Mouse (Mus musculus): Measurements from ENCODE around the gene Katnal1. TPM values are rescaled to one million over a fixed set of nuclear protein-coding genes. Genes with fewer than 3 reads are reported as not detected.
A peak's percentile ranks its signal among the peaks of the same experiment; 100 is the strongest.

The Katnal1 gene
- polyA plus RNA-seq, 1 experiment from 2014 or later: 39.7 TPM

GRCm38 (mm10) chr5:148918049-148918448 is 11.1 kb downstream of the Katnal1 start:
- H3K9me3 ChIP-seq: 0 out of 2 replicates have a peak, but pooled peaks cover 6% of the 10 kb centered on the region
- H3K4me2 ChIP-seq (replicated peaks): no peak overlapping the region
- H3K4me3 ChIP-seq: no peak overlapping the region
- H3K36me3 ChIP-seq: peaks cover 57% of the 10 kb centered on the region
- ATAC-seq (ENCODE audit: low FRiP score, low read depth): no peak
- H3K4me1 ChIP-seq: peaks cover 2% of the 10 kb centered on the region; the same call in 1 of the 2 replicates
- WGBS: 76% methylated on average over 5 of the region's 5 CpGs
- H3K27ac ChIP-seq (replicated peaks): no peak overlapping the region
- no peak overlapping the region for H3K9ac ChIP-seq (replicated peaks)
- H3K27me3 ChIP-seq: no peaks in the 10 kb centered on the region

DNA sequence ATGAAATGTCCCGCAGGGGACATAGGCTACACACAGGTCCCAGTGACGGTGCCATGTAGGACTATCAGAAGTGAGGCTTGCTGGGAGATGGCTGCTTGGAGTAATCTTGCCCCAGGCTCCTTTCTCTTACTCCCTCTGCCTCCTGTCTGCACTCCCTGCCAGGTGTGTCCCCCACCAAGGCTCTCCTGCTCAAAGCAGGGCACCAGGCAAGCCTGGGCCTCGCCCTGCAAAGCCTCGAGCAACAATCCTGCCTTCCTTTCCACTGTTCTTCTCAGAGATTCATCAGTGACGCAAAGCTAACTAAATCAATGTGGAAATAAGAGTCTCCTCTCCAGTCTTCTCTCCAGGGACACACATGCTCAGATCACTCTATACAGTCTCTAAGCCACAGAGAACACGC is 12.3 kb downstream of the Katnal1 start:
- Histone ChIP-seq H3K27me3 (no peaks in the 10 kb centered on the region), H3K4me3 (no peak overlapping the region), H3K27ac (replicated peaks) (no peak overlapping the region), H3K4me2 (replicated peaks) (no peak overlapping the region), H3K9me3 (0 out of 2 replicates have a peak, but pooled peaks cover 7% of the 10 kb centered on the region), H3K4me1 (peaks cover 2% of the 10 kb centered on the region; the same call in 1 of the 2 replicates), H3K36me3 (peaks cover 68% of the 10 kb centered on the region), H3K9ac (replicated peaks) (no peak overlapping the region)
- no peak for ATAC-seq (ENCODE audit: low FRiP score, low read depth)
- WGBS: 90% methylated on average over 6 of the region's 6 CpGs

- Histone ChIP-seq H3K4me2 (replicated peaks) (no peak overlapping the region), H3K4me1 (peaks cover 23% of the 10 kb centered on the region), H3K4me3 (no peak overlapping the region), H3K9ac (replicated peaks) (no peak overlapping the region), H3K36me3 (peaks cover 54% of the 10 kb centered on the region), H3K27me3 (no peaks in the 10 kb centered on the region), H3K27ac (replicated peaks) (no peak overlapping the region), H3K9me3 (0 out of 2 replicates have a peak, but pooled peaks cover 7% of the 10 kb centered on the region)
- no peak for ATAC-seq (ENCODE audit: low FRiP score, low read depth)
- 62% methylated on average over 3 of the region's 3 CpGs for WGBS
Measured at GRCm38 (mm10) chr5:148912262-148912661, 16.9 kb downstream of the Katnal1 start.

- Histone ChIP-seq H3K36me3 (peaks cover 43% of the 10 kb centered on the region), H3K4me1 (peaks cover 21% of the 10 kb centered on the region), H3K4me3 (no peak overlapping the region), H3K27me3 (no peaks in the 10 kb centered on the region), H3K4me2 (replicated peaks) (no peak overlapping the region), H3K9ac (replicated peaks) (no peak overlapping the region), H3K9me3 (0 out of 2 replicates have a peak, but pooled peaks cover 7% of the 10 kb centered on the region), H3K27ac (replicated peaks) (no peak overlapping the region)
- 93% methylated on average over 4 of the region's 4 CpGs for WGBS
- no peak for ATAC-seq (ENCODE audit: low FRiP score, low read depth)
Measured at GRCm38 (mm10) chr5:148910066-148910465, 19.1 kb downstream of the Katnal1 start.

- Histone ChIP-seq H3K4me1 (peaks cover 21% of the 10 kb centered on the region), H3K4me3 (no peak overlapping the region), H3K4me2 (replicated peaks) (no peak overlapping the region), H3K36me3 (peaks cover 43% of the 10 kb centered on the region), H3K9me3 (0 out of 2 replicates have a peak, but pooled peaks cover 7% of the 10 kb centered on the region), H3K27ac (replicated peaks) (peak overlapping the region; percentile 50; the same call in 1 of the 2 replicates), H3K27me3 (no peaks in the 10 kb centered on the region), H3K9ac (replicated peaks) (peak overlapping the region; percentile 7; the same call in 1 of the 2 replicates)
- 39% methylated on average over 6 of the region's 6 CpGs for whole genome bisulfite sequencing
- ATAC-seq (ENCODE audit: low FRiP score, low read depth): peak; percentile 35; the same call in 1 of the 2 replicates
Measured at GRCm38 (mm10) chr5:148909402-148909801, 19.7 kb downstream of the Katnal1 start.

DNA sequence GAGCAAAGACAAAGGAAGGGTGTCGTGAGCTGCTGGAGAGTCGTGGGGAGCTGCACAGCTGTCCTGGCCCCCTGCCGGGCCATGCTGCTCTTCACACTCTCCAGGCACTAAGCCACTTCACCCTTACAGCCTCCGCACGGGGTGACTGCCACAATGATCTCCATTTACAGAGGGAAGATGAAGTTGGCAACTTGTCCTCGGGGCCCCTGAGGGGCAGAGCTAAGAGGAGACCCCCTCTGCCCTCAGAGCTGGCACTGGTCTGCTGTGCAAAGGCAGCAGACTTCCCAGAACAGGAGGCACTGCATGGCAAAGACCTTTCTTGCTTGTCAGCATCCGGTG is 20.1 kb downstream of the Katnal1 start:
- Histone ChIP-seq H3K36me3 (peaks cover 43% of the 10 kb centered on the region), H3K4me1 (peaks cover 21% of the 10 kb centered on the region), H3K27me3 (no peaks in the 10 kb centered on the region), H3K9ac (replicated peaks) (peak overlapping the region; percentile 7; the same call in 1 of the 2 replicates), H3K4me3 (no peak overlapping the region), H3K4me2 (replicated peaks) (no peak overlapping the region), H3K9me3 (0 out of 2 replicates have a peak, but pooled peaks cover 7% of the 10 kb centered on the region), H3K27ac (replicated peaks) (peak overlapping the region; percentile 50)
- peak; percentile 48; the same call in 1 of the 2 replicates for ATAC-seq (ENCODE audit: low FRiP score, low read depth)
- WGBS: 9% methylated on average over 7 of the region's 7 CpGs

GRCm38 (mm10) chr5:148908191-148909056 is 20.7 kb downstream of the Katnal1 start:
- Histone ChIP-seq H3K9ac (replicated peaks) (no peak overlapping the region), H3K4me1 (peaks cover 21% of the 10 kb centered on the region), H3K4me2 (replicated peaks) (no peak overlapping the region), H3K36me3 (peaks cover 43% of the 10 kb centered on the region), H3K27ac (replicated peaks) (peak overlapping the region; percentile 50), H3K4me3 (no peak overlapping the region), H3K9me3 (0 out of 2 replicates have a peak, but pooled peaks cover 4% of the 10 kb centered on the region), H3K27me3 (no peaks in the 10 kb centered on the region)
- ATAC-seq (ENCODE audit: low FRiP score, low read depth): peak; percentile 57; the same call in 1 of the 2 replicates
- WGBS: 63% methylated on average over 17 of the region's 17 CpGs

- H3K27ac ChIP-seq (replicated peaks): no peak overlapping the region
- WGBS: 91% methylated on average over 4 of the region's 4 CpGs
- H3K9ac ChIP-seq (replicated peaks): no peak overlapping the region
- peaks cover 39% of the 10 kb centered on the region for H3K36me3 ChIP-seq
- ATAC-seq (ENCODE audit: low FRiP score, low read depth): no peak
- H3K4me2 ChIP-seq (replicated peaks): no peak overlapping the region
- peaks cover 21% of the 10 kb centered on the region for H3K4me1 ChIP-seq
- H3K9me3 ChIP-seq: no peaks in the 10 kb centered on the region
- no peaks in the 10 kb centered on the region for H3K27me3 ChIP-seq
- H3K4me3 ChIP-seq: no peak overlapping the region
Measured at GRCm38 (mm10) chr5:148906305-148906704, 22.8 kb downstream of the Katnal1 start.

DNA sequence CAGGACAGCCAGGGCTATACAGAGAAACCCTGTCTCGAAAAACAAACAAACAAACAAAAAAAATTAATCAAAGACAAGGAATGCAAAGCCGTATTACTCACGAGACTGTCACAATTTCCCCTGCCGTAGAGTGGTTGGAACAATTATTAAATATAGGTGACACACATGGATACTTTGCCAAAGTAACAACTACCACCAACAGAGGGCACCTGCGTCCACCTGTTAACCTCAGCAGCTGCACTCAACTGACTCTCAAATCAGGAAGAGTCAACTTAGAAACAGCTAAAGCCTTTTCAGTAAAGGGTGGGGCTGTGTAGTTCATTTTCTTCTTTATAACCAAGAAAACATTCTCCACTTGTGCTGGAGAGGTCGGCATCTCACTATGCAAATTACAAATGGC is 24.3 kb downstream of the Katnal1 start:
- no peaks in the 10 kb centered on the region for H3K9me3 ChIP-seq
- peaks cover 33% of the 10 kb centered on the region for H3K36me3 ChIP-seq
- H3K4me2 ChIP-seq (replicated peaks): no peak overlapping the region
- no peak overlapping the region for H3K27ac ChIP-seq (replicated peaks)
- H3K27me3 ChIP-seq: no peaks in the 10 kb centered on the region
- 83% methylated on average over 6 of the region's 6 CpGs for WGBS
- H3K4me3 ChIP-seq: no peak overlapping the region
- no peak overlapping the region for H3K9ac ChIP-seq (replicated peaks)
- no peak for ATAC-seq (ENCODE audit: low FRiP score, low read depth)
- H3K4me1 ChIP-seq: peaks cover 21% of the 10 kb centered on the region

GRCm38 (mm10) chr5:148899361-148899760 is 29.8 kb downstream of the Katnal1 start:
- ATAC-seq (ENCODE audit: low FRiP score, low read depth): no peak
- WGBS: 96% methylated on average over 7 of the region's 7 CpGs
- peaks cover 19% of the 10 kb centered on the region for H3K4me1 ChIP-seq
- peaks cover 24% of the 10 kb centered on the region for H3K36me3 ChIP-seq
- H3K27ac ChIP-seq (replicated peaks): no peak overlapping the region
- no peaks in the 10 kb centered on the region for H3K9me3 ChIP-seq
- H3K9ac ChIP-seq (replicated peaks): no peak overlapping the region
- no peak overlapping the region for H3K4me2 ChIP-seq (replicated peaks)
- no peak overlapping the region for H3K4me3 ChIP-seq
- no peaks in the 10 kb centered on the region for H3K27me3 ChIP-seq

- no peak overlapping the region for H3K4me2 ChIP-seq (replicated peaks)
- no peak for ATAC-seq (ENCODE audit: low FRiP score, low read depth)
- H3K4me1 ChIP-seq: peaks cover 19% of the 10 kb centered on the region
- WGBS: 87% methylated on average over 12 of the region's 12 CpGs
- no peaks in the 10 kb centered on the region for H3K27me3 ChIP-seq
- H3K4me3 ChIP-seq: no peak overlapping the region
- no peak overlapping the region for H3K9ac ChIP-seq (replicated peaks)
- H3K9me3 ChIP-seq: no peaks in the 10 kb centered on the region
- H3K27ac ChIP-seq (replicated peaks): no peak overlapping the region
- peaks cover 17% of the 10 kb centered on the region for H3K36me3 ChIP-seq
Measured at GRCm38 (mm10) chr5:148897941-148898417, 31.1 kb downstream of the Katnal1 start.

DNA sequence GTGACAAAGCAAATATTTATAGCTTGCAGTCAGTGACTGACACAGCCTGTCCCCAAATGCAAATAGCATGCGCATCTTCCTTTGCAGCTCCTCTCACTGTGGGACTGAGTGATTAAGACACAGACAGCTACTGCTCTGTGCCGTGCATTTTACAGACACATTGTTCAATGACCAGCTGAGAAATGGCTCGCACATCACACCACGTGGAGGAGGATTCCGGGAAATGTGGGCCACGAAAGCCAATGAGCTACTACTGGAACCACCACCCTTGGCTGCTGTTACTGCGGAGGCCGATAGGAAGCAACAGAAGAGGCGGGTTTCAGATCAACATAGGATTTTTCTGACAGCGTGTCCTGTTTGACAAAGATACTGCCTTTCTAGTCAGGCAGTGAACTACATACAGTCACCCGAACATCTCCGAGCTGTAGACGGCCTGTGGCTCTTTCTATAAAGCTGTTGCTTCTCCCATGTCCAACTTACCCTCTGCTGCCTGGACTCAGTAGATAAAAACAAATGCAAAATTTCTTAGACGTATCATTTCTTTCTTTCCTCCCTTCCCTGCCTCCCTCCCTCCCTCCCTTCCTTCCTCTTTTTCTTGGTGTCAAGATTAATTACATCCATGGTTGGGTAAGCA is 31.9 kb downstream of the Katnal1 start:
- H3K4me1 ChIP-seq: peaks cover 19% of the 10 kb centered on the region
- H3K9ac ChIP-seq (replicated peaks): no peak overlapping the region
- WGBS: 76% methylated on average over 14 of the region's 14 CpGs
- no peak overlapping the region for H3K4me2 ChIP-seq (replicated peaks)
- H3K27ac ChIP-seq (replicated peaks): no peak overlapping the region
- ATAC-seq (ENCODE audit: low FRiP score, low read depth): no peak
- H3K9me3 ChIP-seq: no peaks in the 10 kb centered on the region
- H3K4me3 ChIP-seq: no peak overlapping the region
- H3K36me3 ChIP-seq: peaks cover 18% of the 10 kb centered on the region
- no peaks in the 10 kb centered on the region for H3K27me3 ChIP-seq
